ENCODE assay signal across 8 mouse cellular contexts in genomic region chr10:79927324-79928029, GRCm38 (mm10). TPM values are rescaled to one million over a fixed set of nuclear protein-coding genes. Genes with fewer than 3 reads are reported as not detected.
A peak's percentile ranks its signal among the peaks of the same experiment; 100 is the strongest.
DNase-seq lines count a peak whose midpoint lies in the region; ATAC-seq lines count a peak whose summit lies in the region.

No protein-coding gene starts in this region.

- H3K27me3 ChIP-seq in forebrain, embryonic 12.5 days = peaks cover 19% of the 10 kb centered on the region
- peaks cover 13% of the 10 kb centered on the region for H3K27me3 ChIP-seq in hindbrain, embryonic 14.5 days (ENCODE audit: control insufficient read depth, insufficient read depth, low read length)
- peaks cover 8% of the 10 kb centered on the region for H3K27me3 ChIP-seq in limb, embryonic 11.5 days (ENCODE audit: control insufficient read depth, insufficient read depth, low read length)
- H3K27me3 ChIP-seq in midbrain, embryonic 11.5 days (ENCODE audit: control insufficient read depth, insufficient read depth, low read length) = peaks cover 11% of the 10 kb centered on the region

- DNase-seq in embryo, embryonic 10 days (ENCODE audit: low spot score) = peak; percentile 79
- no peak for DNase-seq in embryo, embryonic 9.5 days (ENCODE audit: extremely low spot score)
- DNase-seq in hindbrain, embryonic 14.5 days (ENCODE audit: low spot score) = peak; percentile 58
- peak; percentile 80 for DNase-seq in limb, embryonic 11.5 days (ENCODE audit: low spot score)
- DNase-seq in midbrain, embryonic 11.5 days (ENCODE audit: low spot score, missing footprints) = peak; percentile 98
- DNase-seq in spleen, postnatal 36 days (ENCODE audit: low spot score in 2 of 2) = peak; percentile 71 to 72

- H3K9me3 ChIP-seq in forebrain, embryonic 12.5 days = no peaks in the 10 kb centered on the region
- H3K9me3 ChIP-seq in hindbrain, embryonic 14.5 days (ENCODE audit: control insufficient read depth, low read length) = no peaks in the 10 kb centered on the region
- peaks cover 2% of the 10 kb centered on the region; the same call in 1 of the 2 replicates for H3K9me3 ChIP-seq in limb, embryonic 11.5 days (ENCODE audit: control insufficient read depth, low read length)
- H3K9me3 ChIP-seq in midbrain, embryonic 11.5 days (ENCODE audit: control insufficient read depth, low read length) = no peaks in the 10 kb centered on the region

- ATAC-seq in activated CD4-positive, CD25-positive, alpha-beta regulatory T cell, adult 4 months = peak; percentile 12
- peak; percentile 44 for ATAC-seq in forebrain, embryonic 12.5 days (ENCODE audit: low FRiP score)
- ATAC-seq in hindbrain, embryonic 14.5 days (ENCODE audit: low FRiP score) = peak; percentile 44
- ATAC-seq in limb, embryonic 11.5 days (ENCODE audit: insufficient number of reproducible peaks, low FRiP score, low TSS enrichment, low read depth) = peak; percentile 15; the same call in 1 of the 2 replicates
- peak; percentile 49 for ATAC-seq in midbrain, embryonic 11.5 days (ENCODE audit: low FRiP score)

- WGBS in forebrain, embryonic 12.5 days = under 1% methylated on average over 54 of the region's 54 CpGs
- under 1% methylated on average over 54 of the region's 54 CpGs for WGBS in hindbrain, embryonic 14.5 days
- under 1% methylated on average over 54 of the region's 54 CpGs for WGBS in limb, embryonic 11.5 days
- WGBS in midbrain, embryonic 11.5 days = 0% methylated on average over 54 of the region's 54 CpGs

- H3K4me2 ChIP-seq in forebrain, embryonic 12.5 days = peak overlapping the region; percentile 89
- peak overlapping the region; percentile 81 for H3K4me2 ChIP-seq in hindbrain, embryonic 14.5 days (replicated peaks)
- peak overlapping the region; percentile 81 for H3K4me2 ChIP-seq in limb, embryonic 11.5 days (ENCODE audit: low read depth, severe bottlenecking)
- H3K4me2 ChIP-seq in midbrain, embryonic 11.5 days = peak overlapping the region; percentile 86

- H3K27ac ChIP-seq in forebrain, embryonic 12.5 days = peak overlapping the region; percentile 92
- peak overlapping the region; percentile 91 for H3K27ac ChIP-seq in hindbrain, embryonic 14.5 days
- peak overlapping the region; percentile 91 for H3K27ac ChIP-seq in limb, embryonic 11.5 days (replicated peaks; ENCODE audit: low read depth, low read length)
- peak overlapping the region; percentile 27 for H3K27ac ChIP-seq in midbrain, embryonic 11.5 days (ENCODE audit: low read depth, low read length)

- peak overlapping the region; percentile 87 for H3K9ac ChIP-seq in forebrain, embryonic 12.5 days
- peak overlapping the region; percentile 84 for H3K9ac ChIP-seq in hindbrain, embryonic 14.5 days
- H3K9ac ChIP-seq in limb, embryonic 11.5 days (ENCODE audit: low read length) = peak overlapping the region; percentile 95
- H3K9ac ChIP-seq in midbrain, embryonic 11.5 days (ENCODE audit: low read length) = peak overlapping the region; percentile 82

- peak overlapping the region; percentile 90 for H3K4me3 ChIP-seq in forebrain, embryonic 12.5 days (replicated peaks)
- H3K4me3 ChIP-seq in hindbrain, embryonic 14.5 days (replicated peaks; ENCODE audit: low read length) = peak overlapping the region; percentile 86
- H3K4me3 ChIP-seq in limb, embryonic 11.5 days (ENCODE audit: low read depth, low read length) = peak overlapping the region; percentile 98
- H3K4me3 ChIP-seq in midbrain, embryonic 11.5 days (ENCODE audit: low read depth, low read length) = peak overlapping the region; percentile 89

- H3K4me1 ChIP-seq in forebrain, embryonic 12.5 days = peaks cover 43% of the 10 kb centered on the region
- peaks cover 22% of the 10 kb centered on the region for H3K4me1 ChIP-seq in hindbrain, embryonic 14.5 days (replicated peaks; ENCODE audit: control insufficient read depth, insufficient read depth, low read length)
- H3K4me1 ChIP-seq in limb, embryonic 11.5 days (ENCODE audit: control insufficient read depth, insufficient read depth, low read length) = peaks cover 34% of the 10 kb centered on the region
- peaks cover 22% of the 10 kb centered on the region for H3K4me1 ChIP-seq in midbrain, embryonic 11.5 days (ENCODE audit: control insufficient read depth, insufficient read depth, low read length)

- peaks cover 19% of the 10 kb centered on the region for H3K36me3 ChIP-seq in forebrain, embryonic 12.5 days (replicated peaks)
- H3K36me3 ChIP-seq in hindbrain, embryonic 14.5 days (replicated peaks; ENCODE audit: control insufficient read depth, insufficient read depth) = peaks cover 13% of the 10 kb centered on the region
- H3K36me3 ChIP-seq in limb, embryonic 11.5 days (ENCODE audit: control insufficient read depth, insufficient read depth, low read length) = peaks cover 7% of the 10 kb centered on the region; the same call in 1 of the 2 replicates
- no peaks in the 10 kb centered on the region for H3K36me3 ChIP-seq in midbrain, embryonic 11.5 days (ENCODE audit: control insufficient read depth, insufficient read depth, low read length)

RNA-seq across cellular contexts. Expression of gene Arid3a, which starts 0.6 kb away (rescaled TPM):
- 1 to 10 TPM; 2.1 to 2.5 TPM for polyA plus RNA-seq in activated CD4-positive, CD25-positive, alpha-beta regulatory T cell, adult 4 months (2017; shearing (Covaris generic))
- polyA plus RNA-seq in forebrain, embryonic 12.5 days (2016; fragmentation: Nextera tagmentation; extraction: Ambion mirVana) = 4.5 and 4.7 TPM in 2 replicates
- polyA plus RNA-seq in hindbrain, embryonic 14.5 days (2014; fragmentation: Nextera tagmentation; extraction: Ambion mirVana) = 3.4 and 3.8 TPM in 2 replicates
- polyA plus RNA-seq in limb, embryonic 11.5 days (2014; fragmentation: Nextera tagmentation; extraction: Ambion mirVana) = 11.8 and 12.9 TPM in 2 replicates
- polyA plus RNA-seq in midbrain, embryonic 11.5 days (2014; fragmentation: Nextera tagmentation; extraction: Ambion mirVana) = 4.2 and 6.2 TPM in 2 replicates

RNA-seq across cellular contexts. Expression of gene R3hdm4, which starts 6.5 kb away (rescaled TPM):
- polyA plus RNA-seq in activated CD4-positive, CD25-positive, alpha-beta regulatory T cell, adult 4 months (2017; shearing (Covaris generic)) = 100 to 1,000 TPM in 1 of 2 experiments, 10 to 100 TPM in 1; 92.3 to 122 TPM
- 162 and 173 TPM in 2 replicates for polyA plus RNA-seq in forebrain, embryonic 12.5 days (2016; fragmentation: Nextera tagmentation; extraction: Ambion mirVana)
- polyA plus RNA-seq in hindbrain, embryonic 14.5 days (2014; fragmentation: Nextera tagmentation; extraction: Ambion mirVana) = 228 and 232 TPM in 2 replicates
- 133 and 138 TPM in 2 replicates for polyA plus RNA-seq in limb, embryonic 11.5 days (2014; fragmentation: Nextera tagmentation; extraction: Ambion mirVana)
- 127 and 135 TPM in 2 replicates for polyA plus RNA-seq in midbrain, embryonic 11.5 days (2014; fragmentation: Nextera tagmentation; extraction: Ambion mirVana)

RNA-seq across cellular contexts. Expression of gene Kiss1r, which starts 10.7 kb away (rescaled TPM):
- polyA plus RNA-seq in activated CD4-positive, CD25-positive, alpha-beta regulatory T cell, adult 4 months (2017; shearing (Covaris generic)) = under 1 TPM in 1 of 2 experiments, not detected in 1; 0.22 TPM
- 0.96 and 1.1 TPM in 2 replicates for polyA plus RNA-seq in forebrain, embryonic 12.5 days (2016; fragmentation: Nextera tagmentation; extraction: Ambion mirVana)
- polyA plus RNA-seq in hindbrain, embryonic 14.5 days (2014; fragmentation: Nextera tagmentation; extraction: Ambion mirVana) = 1.7 and 2.6 TPM in 2 replicates
- 0.21 and 0.34 TPM in 2 replicates for polyA plus RNA-seq in limb, embryonic 11.5 days (2014; fragmentation: Nextera tagmentation; extraction: Ambion mirVana)
- 0.34 and 0.61 TPM in 2 replicates for polyA plus RNA-seq in midbrain, embryonic 11.5 days (2014; fragmentation: Nextera tagmentation; extraction: Ambion mirVana)

RNA-seq across cellular contexts. Expression of gene Gm26602, which starts 16.8 kb away (rescaled TPM):
- polyA plus RNA-seq in activated CD4-positive, CD25-positive, alpha-beta regulatory T cell, adult 4 months (2017; shearing (Covaris generic)) = not detected
- 35.1 and 53.2 TPM in 2 replicates for polyA plus RNA-seq in forebrain, embryonic 12.5 days (2016; fragmentation: Nextera tagmentation; extraction: Ambion mirVana)
- 1.1 TPM in 1 of 2 replicates, not detected in the other for polyA plus RNA-seq in hindbrain, embryonic 14.5 days (2014; fragmentation: Nextera tagmentation; extraction: Ambion mirVana)
- 6.7 TPM in 1 of 2 replicates, not detected in the other for polyA plus RNA-seq in limb, embryonic 11.5 days (2014; fragmentation: Nextera tagmentation; extraction: Ambion mirVana)
- 20.6 and 25.6 TPM in 2 replicates for polyA plus RNA-seq in midbrain, embryonic 11.5 days (2014; fragmentation: Nextera tagmentation; extraction: Ambion mirVana)

RNA-seq across cellular contexts. Expression of gene Med16, which starts 18.8 kb away (rescaled TPM):
- 10 to 100 TPM in 1 of 2 experiments, 1 to 10 TPM in 1; 6.7 to 10.5 TPM for polyA plus RNA-seq in activated CD4-positive, CD25-positive, alpha-beta regulatory T cell, adult 4 months (2017; shearing (Covaris generic))
- polyA plus RNA-seq in forebrain, embryonic 12.5 days (2016; fragmentation: Nextera tagmentation; extraction: Ambion mirVana) = 59.9 and 62.3 TPM in 2 replicates
- 42.0 and 42.5 TPM in 2 replicates for polyA plus RNA-seq in hindbrain, embryonic 14.5 days (2014; fragmentation: Nextera tagmentation; extraction: Ambion mirVana)
- 43.1 and 43.8 TPM in 2 replicates for polyA plus RNA-seq in limb, embryonic 11.5 days (2014; fragmentation: Nextera tagmentation; extraction: Ambion mirVana)
- polyA plus RNA-seq in midbrain, embryonic 11.5 days (2014; fragmentation: Nextera tagmentation; extraction: Ambion mirVana) = 39.7 and 45.7 TPM in 2 replicates

Comparison
In these comparisons a context has a peak if more than half of its experiments do, and no peak if none do; other contexts are left out.
1. H3K27ac ChIP-seq: peak in every context shown above with its lines; median percentile 92 in forebrain, embryonic 12.5 days; 91 in hindbrain, embryonic 14.5 days; 91 in limb, embryonic 11.5 days; 27 in midbrain, embryonic 11.5 days.